Mouse (Mus musculus) G1E (cell line): ENCODE measurements around the gene Rpp30.

Source experiments
- CTCF ChIP-seq: IDR thresholded peaks from 2 replicates; pipeline ENCODE4 v1.5.1; 2012; ENCODE audit warnings: low read depth, low read length, inconsistent platforms, mixed read lengths
- GATA1 ChIP-seq: IDR thresholded peaks from 2 replicates; pipeline ENCODE4 v1.6.1; 2012; ENCODE audit warnings: borderline replicate concordance, low read length, inconsistent platforms, mixed read lengths
- GATA2 ChIP-seq: IDR thresholded peaks from 2 replicates; pipeline ENCODE4 v1.6.1; 2012; ENCODE audit warnings: low read depth, low read length, inconsistent platforms, borderline replicate concordance
- POLR2AphosphoS5 ChIP-seq: IDR thresholded peaks from 2 replicates; pipeline ENCODE4 v1.6.1; 2012; ENCODE audit warnings: low read depth, low read length, inconsistent platforms; ENCODE audit not compliant: insufficient replicate concordance
- TAL1 ChIP-seq: conservative IDR thresholded peaks from 2 replicates; pipeline ENCODE4 v1.6.1; 2012; ENCODE audit warnings: low read depth, low read length, inconsistent platforms, mixed read lengths

GRCm38 (mm10) chr19:36133064-36133463, 49.5 kb downstream of the Rpp30 start:
- TF ChIP-seq CTCF: no peak
- no peak for TF ChIP-seq GATA2
- TF ChIP-seq POLR2AphosphoS5: no peak
- no peak for TF ChIP-seq GATA1
- no peak for TF ChIP-seq TAL1
